Mouse (Mus musculus): Measurements from ENCODE around the gene Phf21a. TPM values are rescaled to one million over a fixed set of nuclear protein-coding genes. Genes with fewer than 3 reads are reported as not detected.
"Not testable (repeated sequence)": the region's sequence is repeated elsewhere in the genome, so short reads cannot be mapped to it uniquely, and the experiment has no call there.

Phf21a gene
- polyA plus RNA-seq, 1 experiment from 2014 or later, result 46.2 TPM

GRCm38 (mm10) chr2:92093503-92093902, 586 bp downstream of the Phf21a start:
- not testable (repeated sequence) for ATAC-seq (ENCODE audit: low FRiP score); H3K27ac ChIP-seq (ENCODE audit: low read depth, low read length); H3K9ac ChIP-seq (ENCODE audit: low read depth, low read length); H3K4me3 ChIP-seq (ENCODE audit: low read depth, low read length); H3K36me3 ChIP-seq (ENCODE audit: control insufficient read depth, insufficient read depth, low read length); H3K4me1 ChIP-seq (replicated peaks; ENCODE audit: control insufficient read depth, insufficient read depth, low read length); H3K27me3 ChIP-seq (ENCODE audit: control insufficient read depth, insufficient read depth, low read length); H3K9me3 ChIP-seq (ENCODE audit: control insufficient read depth, low read length); H3K4me2 ChIP-seq (replicated peaks; ENCODE audit: low read depth, low read length); DNase-seq (ENCODE audit: low spot score)
- WGBS, result 88% methylated on average over 2 of the region's 2 CpGs

DNA sequence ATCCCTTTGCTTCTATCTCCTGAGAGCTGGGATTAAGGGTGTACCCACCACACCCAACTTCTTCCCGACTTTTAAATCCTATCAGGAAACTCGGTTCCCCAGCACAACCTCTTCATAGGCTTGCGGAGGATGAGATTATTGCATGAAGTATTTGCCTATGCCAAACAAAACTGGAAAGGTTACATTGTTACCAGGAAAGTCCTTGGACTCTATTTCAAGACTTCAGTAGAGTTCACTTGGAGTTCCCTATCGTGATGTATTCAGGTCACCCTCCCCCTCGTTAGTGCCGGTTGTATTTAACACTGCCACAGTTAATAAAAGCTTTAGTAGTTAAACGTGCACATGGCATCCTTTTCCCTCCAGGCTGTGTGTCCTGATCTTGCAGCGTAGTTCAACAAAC, 1.2 kb downstream of the Phf21a start:
- WGBS, result 80% methylated on average over 8 of the region's 8 CpGs
- DNase-seq (ENCODE audit: low spot score), result no peak
- H3K27me3 ChIP-seq (ENCODE audit: control insufficient read depth, insufficient read depth, low read length), result no peaks in the 10 kb centered on the region
- no peaks in the 10 kb centered on the region for H3K36me3 ChIP-seq (ENCODE audit: control insufficient read depth, insufficient read depth, low read length)
- no peaks in the 10 kb centered on the region for H3K9me3 ChIP-seq (ENCODE audit: control insufficient read depth, low read length)
- ATAC-seq (ENCODE audit: low FRiP score), result no peak
- no peaks in the 10 kb centered on the region for H3K4me1 ChIP-seq (replicated peaks; ENCODE audit: control insufficient read depth, insufficient read depth, low read length)
- H3K9ac ChIP-seq (ENCODE audit: low read depth, low read length), result no peak overlapping the region
- no peak overlapping the region for H3K27ac ChIP-seq (ENCODE audit: low read depth, low read length)
- H3K4me2 ChIP-seq (replicated peaks; ENCODE audit: low read depth, low read length), result no peak overlapping the region
- H3K4me3 ChIP-seq (ENCODE audit: low read depth, low read length), result no peak overlapping the region

DNA sequence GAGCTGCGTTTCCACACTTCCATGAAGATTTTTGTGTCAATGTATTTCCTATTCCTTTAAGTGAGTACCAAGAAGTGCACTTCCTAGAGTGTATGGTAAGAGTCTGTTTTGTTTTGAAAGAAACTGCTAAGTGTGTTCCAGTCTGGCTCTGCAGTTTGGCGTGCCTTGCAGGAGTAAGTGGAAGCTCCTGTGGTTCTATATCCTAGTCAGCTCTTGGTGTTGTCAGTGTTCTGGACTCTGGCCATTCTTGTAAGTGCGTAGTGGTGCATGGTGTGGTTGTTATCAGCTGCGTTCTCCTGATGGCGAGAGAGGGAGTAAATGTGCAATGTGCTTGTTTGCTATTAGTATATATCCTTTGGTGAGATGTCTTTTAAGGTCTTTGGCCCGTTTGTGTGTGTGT, 7.9 kb downstream of the Phf21a start:
- Histone ChIP-seq H3K4me3 (ENCODE audit: low read depth, low read length) (no peak overlapping the region), H3K9me3 (ENCODE audit: control insufficient read depth, low read length) (no peaks in the 10 kb centered on the region), H3K36me3 (ENCODE audit: control insufficient read depth, insufficient read depth, low read length) (no peaks in the 10 kb centered on the region), H3K9ac (ENCODE audit: low read depth, low read length) (no peak overlapping the region), H3K4me2 (replicated peaks; ENCODE audit: low read depth, low read length) (no peak overlapping the region), H3K27me3 (ENCODE audit: control insufficient read depth, insufficient read depth, low read length) (no peaks in the 10 kb centered on the region), H3K4me1 (replicated peaks; ENCODE audit: control insufficient read depth, insufficient read depth, low read length) (no peaks in the 10 kb centered on the region), H3K27ac (ENCODE audit: low read depth, low read length) (no peak overlapping the region)
- no peak for DNase-seq (ENCODE audit: low spot score)
- ATAC-seq (ENCODE audit: low FRiP score), result no peak
- WGBS, result 86% methylated on average over 6 of the region's 6 CpGs

DNA sequence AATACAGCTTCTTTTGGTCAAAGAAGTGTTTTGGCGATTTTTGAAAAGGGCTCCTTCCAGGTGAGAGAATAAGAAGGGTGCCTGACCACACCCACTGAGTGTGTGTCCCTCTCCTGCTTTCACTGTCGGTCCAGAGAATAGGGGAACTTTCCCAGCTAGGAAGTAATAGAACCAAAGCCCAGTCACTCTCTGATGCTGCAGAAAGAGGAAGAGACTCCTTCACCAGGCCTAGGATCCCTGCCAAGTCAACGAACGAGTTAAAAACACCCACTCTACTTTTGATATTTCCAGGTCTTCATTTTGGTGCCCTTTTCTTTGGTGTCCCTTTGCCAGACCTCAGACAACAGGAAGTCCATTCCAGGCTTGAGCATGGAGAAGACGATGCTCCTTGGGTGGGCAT, 31.6 kb downstream of the Phf21a start:
- Histone ChIP-seq H3K36me3 (ENCODE audit: control insufficient read depth, insufficient read depth, low read length) (no peaks in the 10 kb centered on the region), H3K9me3 (ENCODE audit: control insufficient read depth, low read length) (no peaks in the 10 kb centered on the region; the same call in 1 of the 2 replicates), H3K4me2 (replicated peaks; ENCODE audit: low read depth, low read length) (no peak overlapping the region), H3K4me1 (replicated peaks; ENCODE audit: control insufficient read depth, insufficient read depth, low read length) (no peaks in the 10 kb centered on the region), H3K27ac (ENCODE audit: low read depth, low read length) (no peak overlapping the region), H3K27me3 (ENCODE audit: control insufficient read depth, insufficient read depth, low read length) (no peaks in the 10 kb centered on the region), H3K9ac (ENCODE audit: low read depth, low read length) (no peak overlapping the region), H3K4me3 (ENCODE audit: low read depth, low read length) (no peak overlapping the region)
- DNase-seq (ENCODE audit: low spot score) (no peak), ATAC-seq (ENCODE audit: low FRiP score) (no peak)
- WGBS, result 83% methylated on average over 5 of the region's 5 CpGs

DNA sequence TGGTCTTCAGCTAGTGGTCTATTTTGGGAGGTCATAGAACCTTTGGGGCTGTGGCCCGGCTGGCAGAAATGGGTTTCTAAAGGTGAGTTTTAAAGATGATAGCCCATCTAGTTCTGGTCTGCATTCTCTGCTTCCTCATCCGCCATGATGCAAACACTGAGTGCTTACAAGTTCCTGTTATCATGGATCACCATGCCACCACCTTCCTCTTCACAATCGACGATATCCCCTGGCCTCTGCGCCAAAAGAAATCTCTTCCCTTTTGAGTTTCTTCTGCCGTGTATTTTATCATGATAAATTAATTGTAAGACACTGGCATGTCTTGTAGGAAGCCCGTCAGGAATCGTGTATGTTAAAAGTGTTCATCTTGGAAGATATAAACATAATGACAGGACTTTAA, 32.4 kb downstream of the Phf21a start:
- Histone ChIP-seq H3K9ac (ENCODE audit: low read depth, low read length) (no peak overlapping the region), H3K9me3 (ENCODE audit: control insufficient read depth, low read length) (no peaks in the 10 kb centered on the region; the same call in 1 of the 2 replicates), H3K36me3 (ENCODE audit: control insufficient read depth, insufficient read depth, low read length) (no peaks in the 10 kb centered on the region), H3K27ac (ENCODE audit: low read depth, low read length) (no peak overlapping the region), H3K4me2 (replicated peaks; ENCODE audit: low read depth, low read length) (no peak overlapping the region), H3K4me3 (ENCODE audit: low read depth, low read length) (no peak overlapping the region), H3K4me1 (replicated peaks; ENCODE audit: control insufficient read depth, insufficient read depth, low read length) (no peaks in the 10 kb centered on the region), H3K27me3 (ENCODE audit: control insufficient read depth, insufficient read depth, low read length) (no peaks in the 10 kb centered on the region)
- WGBS, result 92% methylated on average over 8 of the region's 8 CpGs
- DNase-seq (ENCODE audit: low spot score) (no peak), ATAC-seq (ENCODE audit: low FRiP score) (no peak)

- 95% methylated on average over 7 of the region's 7 CpGs for WGBS
- no peak overlapping the region for H3K27ac ChIP-seq (ENCODE audit: low read depth, low read length)
- DNase-seq (ENCODE audit: low spot score) (no peak), ATAC-seq (ENCODE audit: low FRiP score) (no peak)
- no peaks in the 10 kb centered on the region for H3K27me3 ChIP-seq (ENCODE audit: control insufficient read depth, insufficient read depth, low read length)
- H3K4me2 ChIP-seq (replicated peaks; ENCODE audit: low read depth, low read length), result no peak overlapping the region
- H3K36me3 ChIP-seq (ENCODE audit: control insufficient read depth, insufficient read depth, low read length), result no peaks in the 10 kb centered on the region
- no peak overlapping the region for H3K4me3 ChIP-seq (ENCODE audit: low read depth, low read length)
- H3K9ac ChIP-seq (ENCODE audit: low read depth, low read length), result no peak overlapping the region
- no peaks in the 10 kb centered on the region for H3K4me1 ChIP-seq (replicated peaks; ENCODE audit: control insufficient read depth, insufficient read depth, low read length)
- H3K9me3 ChIP-seq (ENCODE audit: control insufficient read depth, low read length), result no peaks in the 10 kb centered on the region
Measured at GRCm38 (mm10) chr2:92130071-92130470, 37.2 kb downstream of the Phf21a start.

- no peak overlapping the region for H3K9ac ChIP-seq (ENCODE audit: low read depth, low read length)
- ATAC-seq (ENCODE audit: low FRiP score) (no peak), DNase-seq (ENCODE audit: low spot score) (no peak)
- no peaks in the 10 kb centered on the region for H3K36me3 ChIP-seq (ENCODE audit: control insufficient read depth, insufficient read depth, low read length)
- no peaks in the 10 kb centered on the region for H3K9me3 ChIP-seq (ENCODE audit: control insufficient read depth, low read length)
- H3K4me3 ChIP-seq (ENCODE audit: low read depth, low read length), result no peak overlapping the region
- no peaks in the 10 kb centered on the region for H3K4me1 ChIP-seq (replicated peaks; ENCODE audit: control insufficient read depth, insufficient read depth, low read length)
- H3K27me3 ChIP-seq (ENCODE audit: control insufficient read depth, insufficient read depth, low read length), result no peaks in the 10 kb centered on the region
- H3K27ac ChIP-seq (ENCODE audit: low read depth, low read length), result no peak overlapping the region
- no peak overlapping the region for H3K4me2 ChIP-seq (replicated peaks; ENCODE audit: low read depth, low read length)
Measured at GRCm38 (mm10) chr2:92138736-92139135, 45.8 kb downstream of the Phf21a start.

- Histone ChIP-seq H3K36me3 (ENCODE audit: control insufficient read depth, insufficient read depth, low read length) (no peaks in the 10 kb centered on the region), H3K4me2 (replicated peaks; ENCODE audit: low read depth, low read length) (no peak overlapping the region), H3K27me3 (ENCODE audit: control insufficient read depth, insufficient read depth, low read length) (no peaks in the 10 kb centered on the region), H3K4me3 (ENCODE audit: low read depth, low read length) (no peak overlapping the region), H3K4me1 (replicated peaks; ENCODE audit: control insufficient read depth, insufficient read depth, low read length) (no peaks in the 10 kb centered on the region), H3K9ac (ENCODE audit: low read depth, low read length) (no peak overlapping the region), H3K27ac (ENCODE audit: low read depth, low read length) (no peak overlapping the region), H3K9me3 (ENCODE audit: control insufficient read depth, low read length) (no peaks in the 10 kb centered on the region)
- ATAC-seq (ENCODE audit: low FRiP score) (no peak), DNase-seq (ENCODE audit: low spot score) (no peak)
Measured at GRCm38 (mm10) chr2:92139365-92139764, 46.4 kb downstream of the Phf21a start.

DNA sequence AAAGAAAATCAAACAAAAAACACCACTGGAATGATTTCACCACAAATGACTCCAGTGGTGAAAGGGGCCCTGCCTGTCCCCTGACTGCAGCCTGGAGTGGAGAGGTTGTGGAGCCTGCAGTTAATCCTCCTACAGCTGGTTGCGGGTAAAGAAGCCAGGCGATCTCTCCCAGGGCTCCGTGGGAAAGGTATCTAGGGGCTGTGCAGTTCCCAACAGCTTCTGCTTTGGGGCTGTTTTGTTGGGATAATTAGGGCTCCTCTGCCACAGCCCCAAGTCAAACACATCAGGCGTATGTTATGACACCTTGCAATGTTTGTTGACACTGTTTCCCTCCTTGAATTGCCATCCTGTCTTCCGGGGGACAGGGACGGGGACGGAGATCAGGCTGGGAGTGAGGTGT, 47.5 kb downstream of the Phf21a start:
- DNase-seq (ENCODE audit: low spot score) (no peak), ATAC-seq (ENCODE audit: low FRiP score) (no peak)
- Histone ChIP-seq H3K36me3 (ENCODE audit: control insufficient read depth, insufficient read depth, low read length) (no peaks in the 10 kb centered on the region), H3K9ac (ENCODE audit: low read depth, low read length) (no peak overlapping the region), H3K27me3 (ENCODE audit: control insufficient read depth, insufficient read depth, low read length) (no peaks in the 10 kb centered on the region), H3K4me3 (ENCODE audit: low read depth, low read length) (no peak overlapping the region), H3K4me2 (replicated peaks; ENCODE audit: low read depth, low read length) (0 out of 2 replicates have a peak overlapping the region, but pooled peaks have one; percentile 11), H3K9me3 (ENCODE audit: control insufficient read depth, low read length) (no peaks in the 10 kb centered on the region), H3K27ac (ENCODE audit: low read depth, low read length) (no peak overlapping the region), H3K4me1 (replicated peaks; ENCODE audit: control insufficient read depth, insufficient read depth, low read length) (no peaks in the 10 kb centered on the region)
- 34% methylated on average over 7 of the region's 7 CpGs for WGBS
